Mouse (Mus musculus) forebrain, embryonic 15.5 days (tissue): ENCODE data around the gene Sgcd. TPM values are rescaled to one million over a fixed set of nuclear protein-coding genes. Genes with fewer than 3 reads are reported as not detected.
A peak's percentile ranks its signal among the peaks of the same experiment; 100 is the strongest.
"Not testable (repeated sequence)": the region's sequence is repeated elsewhere in the genome, so short reads cannot be mapped to it uniquely, and the experiment has no call there.

Source experiments
- ATAC-seq: fragments of 200-750 bp; cut with Nextera tagmentation; replicated peaks from 2 replicates; pipeline ENCODE4 v1.8.0; 2017; ENCODE audit warnings: mild to moderate bottlenecking, moderate TSS enrichment, moderate library complexity
- H3K27ac ChIP-seq: fragments of 300-500 bp; sonication (generic); replicated peaks from 2 replicates; pipeline ENCODE4 v1.5.1; 2015; ENCODE audit warnings: mild to moderate bottlenecking, inconsistent platforms
- H3K27me3 ChIP-seq: fragments of 300-500 bp; sonication (generic); 2 replicates; pipeline ENCODE4 v1.6.1; 2015; ENCODE audit warnings: inconsistent platforms
- H3K36me3 ChIP-seq: fragments of 300-500 bp; sonication (generic); 2 replicates; pipeline ENCODE4 v1.6.1; 2015; ENCODE audit warnings: mild to moderate bottlenecking, inconsistent platforms
- H3K4me1 ChIP-seq: fragments of 300-500 bp; sonication (generic); 2 replicates; pipeline ENCODE4 v1.6.1; 2015; ENCODE audit warnings: inconsistent platforms
- H3K4me2 ChIP-seq: fragments of 300-500 bp; sonication (generic); replicated peaks from 2 replicates; pipeline ENCODE4 v1.6.1; 2015; ENCODE audit warnings: mild to moderate bottlenecking, inconsistent platforms
- H3K4me3 ChIP-seq: fragments of 300-500 bp; sonication (generic); 2 replicates; pipeline ENCODE4 v1.5.1; 2015; ENCODE audit warnings: mild to moderate bottlenecking, inconsistent platforms
- H3K9ac ChIP-seq: fragments of 300-500 bp; sonication (generic); replicated peaks from 2 replicates; pipeline ENCODE4 v1.6.1; 2015; ENCODE audit warnings: mild to moderate bottlenecking, inconsistent platforms
- H3K9me3 ChIP-seq: fragments of 300-500 bp; sonication (generic); 2 replicates; pipeline ENCODE4 v1.6.1; 2016; ENCODE audit warnings: inconsistent platforms
- WGBS: fragments of 180-500 bp; shearing (Covaris S2); methylation state at CpG from one replicate; pipeline ENCODE4 v1.1.7; 2015; ENCODE audit warnings: mixed read lengths; 5-methylcytosine and 5-hydroxymethylcytosine counted together
- polyA plus RNA-seq: library from polyadenylated mRNA; unstranded; fragments of >200 nt; fragmentation: Nextera tagmentation; extraction: Ambion mirVana; gene quantifications from 2 replicates; pipeline ENCODE4 v1.2.1, GENCODE M21; 2015

Gene Sgcd
- polyA plus RNA-seq, 1 experiment from 2014 or later = 3.2 TPM

- Histone ChIP-seq H3K4me1 (no peaks in the 10 kb centered on the region), H3K4me3 (no peak overlapping the region), H3K4me2 (no peak overlapping the region), H3K27me3 (no peaks in the 10 kb centered on the region), H3K9ac (no peak overlapping the region), H3K27ac (no peak overlapping the region), H3K9me3 (no peaks in the 10 kb centered on the region), H3K36me3 (no peaks in the 10 kb centered on the region)
- no peak for ATAC-seq
- 47% methylated on average over 4 of the region's 4 CpGs for WGBS
These were observed 414.1 kb downstream of the Sgcd start for GRCm38 (mm10) chr11:47574635-47575034.

DNA sequence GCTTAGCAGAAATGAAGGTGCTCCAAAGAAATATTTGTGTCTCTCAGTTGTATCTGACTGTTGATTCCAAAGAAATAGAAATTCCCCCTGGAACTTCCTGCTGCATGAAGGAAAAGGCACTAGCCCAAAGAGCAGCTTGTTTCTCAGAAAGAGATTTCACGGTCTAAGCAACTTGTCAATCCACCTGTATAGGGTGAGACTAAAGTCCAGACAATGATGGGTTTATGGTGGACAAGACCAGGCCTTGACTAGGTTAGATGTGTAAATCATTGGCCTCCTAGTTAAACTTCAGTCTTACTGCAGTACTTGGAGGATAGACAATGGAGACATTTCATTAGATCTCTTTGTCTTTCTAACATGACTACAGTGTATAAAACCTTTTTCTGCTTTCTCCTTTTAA is 420.3 kb downstream of the Sgcd start:
- Histone ChIP-seq H3K27ac (no peak overlapping the region), H3K4me3 (no peak overlapping the region), H3K9ac (no peak overlapping the region), H3K4me2 (no peak overlapping the region), H3K27me3 (no peaks in the 10 kb centered on the region), H3K36me3 (no peaks in the 10 kb centered on the region), H3K4me1 (no peaks in the 10 kb centered on the region), H3K9me3 (no peaks in the 10 kb centered on the region)
- WGBS = 87% methylated on average over 1 of the region's 1 CpGs
- no peak for ATAC-seq

GRCm38 (mm10) chr11:47566156-47566555 is 422.6 kb downstream of the Sgcd start:
- WGBS = 62% methylated on average over 3 of the region's 3 CpGs
- H3K27me3 ChIP-seq = no peaks in the 10 kb centered on the region
- no peaks in the 10 kb centered on the region for H3K36me3 ChIP-seq
- no peak overlapping the region for H3K4me2 ChIP-seq
- no peak for ATAC-seq
- H3K4me3 ChIP-seq = no peak overlapping the region
- no peaks in the 10 kb centered on the region for H3K4me1 ChIP-seq
- H3K27ac ChIP-seq = no peak overlapping the region
- H3K9me3 ChIP-seq = no peaks in the 10 kb centered on the region
- no peak overlapping the region for H3K9ac ChIP-seq

DNA sequence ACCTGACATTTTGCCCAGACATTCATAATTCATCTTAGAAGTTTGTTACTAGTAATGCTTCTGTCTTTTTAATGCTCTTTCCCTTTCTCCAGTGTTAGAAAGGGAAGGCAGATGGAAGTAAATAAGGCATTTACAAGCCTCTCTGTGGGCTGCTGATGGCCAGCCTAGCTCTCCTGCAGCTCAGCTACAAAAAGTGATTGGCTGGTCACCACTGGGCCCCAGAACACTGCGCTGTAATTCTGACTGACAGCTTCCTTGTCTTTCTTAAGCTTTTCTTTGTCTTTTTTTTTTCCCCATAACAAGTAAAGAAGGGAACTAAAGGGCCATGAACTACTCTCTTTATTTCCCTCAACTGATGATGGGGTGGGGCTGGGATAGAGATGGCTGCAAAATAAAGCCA is 463.9 kb downstream of the Sgcd start:
- H3K4me3 ChIP-seq = no peak overlapping the region
- H3K36me3 ChIP-seq = no peaks in the 10 kb centered on the region
- no peaks in the 10 kb centered on the region for H3K27me3 ChIP-seq
- no peaks in the 10 kb centered on the region for H3K9me3 ChIP-seq
- no peaks in the 10 kb centered on the region for H3K4me1 ChIP-seq
- no peak for ATAC-seq
- no peak overlapping the region for H3K9ac ChIP-seq
- H3K27ac ChIP-seq = no peak overlapping the region
- no peak overlapping the region for H3K4me2 ChIP-seq
- 8% methylated on average over 1 of the region's 1 CpGs for WGBS

DNA sequence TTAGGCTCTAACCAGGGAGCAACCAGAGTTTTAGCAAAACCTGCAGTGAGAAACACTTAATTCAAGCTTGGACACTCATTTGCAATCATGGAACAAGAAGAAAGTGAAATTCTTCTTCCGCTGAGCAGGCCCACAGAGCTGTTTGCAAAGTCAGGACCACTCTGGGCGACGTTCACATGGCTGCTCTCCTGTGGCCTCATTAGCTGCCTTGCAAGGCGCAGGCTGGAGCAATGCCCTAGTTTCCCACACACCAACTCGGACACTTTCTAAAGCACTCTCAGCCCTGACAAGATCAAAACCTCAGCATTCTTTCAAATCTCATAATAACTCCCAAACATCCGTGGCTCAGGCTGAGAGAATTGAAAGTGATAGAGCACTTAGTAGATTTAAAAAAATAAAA is 480.7 kb downstream of the Sgcd start:
- Histone ChIP-seq H3K4me3 (no peak overlapping the region), H3K4me2 (no peak overlapping the region), H3K27me3 (no peaks in the 10 kb centered on the region), H3K27ac (no peak overlapping the region), H3K9me3 (no peaks in the 10 kb centered on the region), H3K36me3 (no peaks in the 10 kb centered on the region), H3K4me1 (no peaks in the 10 kb centered on the region), H3K9ac (no peak overlapping the region)
- ATAC-seq = no peak
- WGBS = 65% methylated on average over 6 of the region's 6 CpGs

GRCm38 (mm10) chr11:47503236-47503635 is 485.5 kb downstream of the Sgcd start:
- not testable (repeated sequence) for ATAC-seq, H3K27ac ChIP-seq, H3K9me3 ChIP-seq, H3K4me1 ChIP-seq, H3K9ac ChIP-seq, H3K4me2 ChIP-seq, H3K27me3 ChIP-seq, H3K4me3 ChIP-seq, H3K36me3 ChIP-seq

GRCm38 (mm10) chr11:47473493-47474230 is 515.1 kb downstream of the Sgcd start:
- no peaks in the 10 kb centered on the region for H3K36me3 ChIP-seq
- H3K4me2 ChIP-seq = no peak overlapping the region
- 30% methylated on average over 1 of the region's 1 CpGs for WGBS
- no peak overlapping the region for H3K27ac ChIP-seq
- 0 out of 2 replicates have a peak, but pooled peaks cover 4% of the 10 kb centered on the region for H3K4me1 ChIP-seq
- ATAC-seq = no peak
- no peaks in the 10 kb centered on the region for H3K27me3 ChIP-seq
- H3K9ac ChIP-seq = no peak overlapping the region
- H3K4me3 ChIP-seq = no peak overlapping the region
- H3K9me3 ChIP-seq = no peaks in the 10 kb centered on the region

DNA sequence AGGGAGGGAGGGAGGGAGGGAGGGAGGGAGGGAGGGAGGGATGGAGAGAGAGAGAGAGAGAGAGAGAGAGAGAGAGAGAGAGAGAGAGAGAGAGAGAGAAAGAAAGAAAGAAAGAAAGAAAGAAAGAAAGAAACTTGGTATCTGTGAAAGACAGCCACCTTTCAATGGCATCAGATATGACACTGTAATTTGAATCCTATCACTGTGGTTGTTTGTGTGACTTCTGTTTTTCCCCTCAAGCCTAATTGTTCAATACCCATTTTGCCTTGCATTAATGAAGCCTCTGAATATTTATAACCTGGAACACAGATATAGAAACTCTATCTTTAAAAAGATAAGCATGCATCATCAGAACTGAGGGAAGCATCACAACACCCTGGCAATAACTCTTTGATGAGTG is 528.1 kb downstream of the Sgcd start:
- not testable (repeated sequence) for H3K36me3 ChIP-seq, H3K4me3 ChIP-seq, H3K9ac ChIP-seq, H3K4me2 ChIP-seq, ATAC-seq, H3K27me3 ChIP-seq, H3K4me1 ChIP-seq, H3K27ac ChIP-seq, H3K9me3 ChIP-seq

DNA sequence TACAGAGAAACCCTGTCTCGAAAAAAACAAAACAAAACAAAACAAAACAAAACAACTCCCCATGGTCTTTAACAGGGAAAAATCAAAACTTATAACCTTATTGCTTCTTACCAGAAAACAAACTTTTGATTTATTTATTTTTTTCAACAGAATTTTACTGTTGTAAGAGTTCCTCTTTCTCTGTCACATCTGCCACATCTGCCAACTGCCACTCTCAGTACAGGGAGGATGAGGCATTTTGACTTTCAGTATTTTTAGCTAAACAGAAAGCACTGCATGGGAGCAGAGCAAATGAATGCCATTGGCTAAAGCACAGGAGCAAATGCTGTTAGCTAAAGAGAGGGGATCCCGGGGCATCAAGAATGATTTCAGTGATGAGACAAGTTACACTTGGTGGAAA is 528.6 kb downstream of the Sgcd start:
- no peak overlapping the region for H3K4me2 ChIP-seq
- no peaks in the 10 kb centered on the region for H3K36me3 ChIP-seq
- H3K4me1 ChIP-seq = 0 out of 2 replicates have a peak, but pooled peaks cover 4% of the 10 kb centered on the region
- H3K27me3 ChIP-seq = no peaks in the 10 kb centered on the region
- WGBS = 71% methylated on average over 2 of the region's 2 CpGs
- no peak overlapping the region for H3K9ac ChIP-seq
- no peak overlapping the region for H3K27ac ChIP-seq
- no peak for ATAC-seq
- no peak overlapping the region for H3K4me3 ChIP-seq
- no peaks in the 10 kb centered on the region for H3K9me3 ChIP-seq

DNA sequence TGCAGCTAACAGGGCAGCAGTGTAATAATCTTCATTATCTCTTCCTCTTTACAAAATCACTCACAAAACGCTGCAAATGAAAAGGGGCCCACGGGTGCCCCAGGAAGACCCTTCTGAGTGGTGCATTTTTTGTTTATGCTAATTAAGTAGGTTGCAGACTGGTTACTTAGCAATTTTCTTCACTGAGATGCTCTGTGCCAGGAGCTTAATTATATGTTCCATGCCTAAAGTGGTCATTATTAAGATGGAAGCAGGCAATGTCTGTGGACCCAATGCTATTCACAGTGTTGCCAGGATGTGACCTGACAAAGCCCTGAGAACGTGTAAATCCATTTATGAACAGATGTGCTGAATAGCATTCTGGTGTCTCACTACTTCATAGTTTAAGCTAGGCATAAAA is 529.6 kb downstream of the Sgcd start:
- no peaks in the 10 kb centered on the region for H3K27me3 ChIP-seq
- H3K4me3 ChIP-seq = no peak overlapping the region
- no peak overlapping the region for H3K4me2 ChIP-seq
- peak; percentile 93 for ATAC-seq
- no peak overlapping the region for H3K9ac ChIP-seq
- WGBS = 6% methylated on average over 3 of the region's 3 CpGs
- H3K9me3 ChIP-seq = no peaks in the 10 kb centered on the region
- H3K36me3 ChIP-seq = no peaks in the 10 kb centered on the region
- H3K4me1 ChIP-seq = 0 out of 2 replicates have a peak, but pooled peaks cover 4% of the 10 kb centered on the region
- no peak overlapping the region for H3K27ac ChIP-seq

DNA sequence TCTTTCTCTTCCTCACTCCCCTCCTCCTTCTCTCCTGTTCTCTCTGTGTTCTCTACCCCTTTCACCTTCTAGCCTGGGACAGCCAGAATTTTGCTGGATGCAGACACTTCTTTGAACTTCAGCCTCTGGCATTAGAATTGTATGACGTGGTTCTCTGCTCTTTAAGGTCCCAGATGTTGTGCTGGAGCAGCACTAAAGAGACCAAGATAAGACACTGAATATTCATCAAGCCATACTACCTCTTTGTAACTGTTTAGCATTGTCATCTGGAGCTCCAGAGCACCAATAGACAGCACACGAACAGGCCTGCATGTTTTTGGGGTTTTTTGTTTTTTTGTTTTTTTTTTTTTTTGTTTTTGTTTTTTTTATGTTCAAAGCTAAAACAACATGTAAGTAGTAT is 541.0 kb downstream of the Sgcd start:
- no peaks in the 10 kb centered on the region for H3K9me3 ChIP-seq
- WGBS = 58% methylated on average over 2 of the region's 2 CpGs
- H3K9ac ChIP-seq = no peak overlapping the region
- H3K27me3 ChIP-seq = no peaks in the 10 kb centered on the region
- H3K4me3 ChIP-seq = no peak overlapping the region
- no peak overlapping the region for H3K27ac ChIP-seq
- H3K4me1 ChIP-seq = no peaks in the 10 kb centered on the region
- no peak for ATAC-seq
- no peaks in the 10 kb centered on the region for H3K36me3 ChIP-seq
- H3K4me2 ChIP-seq = no peak overlapping the region

GRCm38 (mm10) chr11:47446337-47446736 is 542.4 kb downstream of the Sgcd start:
- Histone ChIP-seq H3K27ac (no peak overlapping the region), H3K9ac (no peak overlapping the region), H3K4me3 (no peak overlapping the region), H3K4me1 (no peaks in the 10 kb centered on the region), H3K9me3 (no peaks in the 10 kb centered on the region), H3K4me2 (no peak overlapping the region), H3K36me3 (no peaks in the 10 kb centered on the region), H3K27me3 (no peaks in the 10 kb centered on the region)
- WGBS = 90% methylated on average over 3 of the region's 3 CpGs
- no peak for ATAC-seq

DNA sequence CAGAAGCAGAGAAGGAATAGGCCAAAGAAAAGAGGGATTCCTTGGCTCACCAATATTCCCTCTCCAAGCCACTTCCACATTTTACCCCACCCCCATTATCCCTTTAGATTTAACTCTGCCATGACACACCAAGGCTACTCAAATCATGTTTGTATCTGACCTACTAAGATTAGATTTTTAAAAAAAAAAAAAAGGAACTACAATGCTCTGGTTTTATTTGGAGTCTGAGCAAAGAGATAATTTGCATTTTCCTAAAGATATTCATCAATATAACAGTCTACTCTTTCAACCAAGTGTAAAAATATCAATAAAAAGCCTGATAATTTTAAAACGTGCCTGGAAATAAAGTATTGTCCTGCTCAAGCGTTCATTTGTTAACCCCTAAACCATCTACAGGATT is 543.1 kb downstream of the Sgcd start:
- Histone ChIP-seq H3K4me3 (no peak overlapping the region), H3K4me2 (no peak overlapping the region), H3K27me3 (no peaks in the 10 kb centered on the region), H3K9ac (no peak overlapping the region), H3K9me3 (no peaks in the 10 kb centered on the region), H3K27ac (no peak overlapping the region), H3K4me1 (no peaks in the 10 kb centered on the region), H3K36me3 (no peaks in the 10 kb centered on the region)
- no peak for ATAC-seq
- WGBS = 71% methylated on average over 2 of the region's 2 CpGs
